Mouse (Mus musculus): Measurements from ENCODE around the gene Erbb4. TPM values are rescaled to one million over a fixed set of nuclear protein-coding genes. Genes with fewer than 3 reads are reported as not detected.
"Not testable (repeated sequence)": the region's sequence is repeated elsewhere in the genome, so short reads cannot be mapped to it uniquely, and the experiment has no call there.

Gene Erbb4
- total RNA-seq, 2 experiments from 2014 or later: 1.9 to 2.4 TPM

GRCm38 (mm10) chr1:68860341-68860740 is 247.5 kb downstream of the Erbb4 start:
- DNase-seq: no peak

GRCm38 (mm10) chr1:68859480-68859879 is 248.4 kb downstream of the Erbb4 start:
- DNase-seq: no peak

DNA sequence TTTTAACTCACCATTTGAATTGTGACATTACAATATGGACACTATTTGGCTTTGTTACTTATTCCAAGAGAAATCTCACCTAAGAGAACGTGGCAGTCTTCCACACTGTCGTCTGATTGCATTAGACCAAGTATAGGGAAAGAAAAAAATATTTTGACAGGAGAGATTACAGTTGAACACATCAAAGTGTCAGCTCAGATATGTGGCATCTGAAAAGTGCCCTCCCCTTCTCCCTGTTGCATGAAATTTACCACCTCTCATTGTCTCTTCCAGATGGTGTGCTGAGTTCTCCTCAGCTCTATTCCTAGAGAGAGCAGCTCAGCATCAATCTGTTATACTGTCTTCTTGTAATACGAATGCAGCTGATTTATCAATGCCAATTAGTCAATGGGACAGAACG is 268.5 kb downstream of the Erbb4 start:
- DNase-seq: no peak

- no peak for DNase-seq
Measured at GRCm38 (mm10) chr1:68834686-68835085, 273.2 kb downstream of the Erbb4 start.

DNA sequence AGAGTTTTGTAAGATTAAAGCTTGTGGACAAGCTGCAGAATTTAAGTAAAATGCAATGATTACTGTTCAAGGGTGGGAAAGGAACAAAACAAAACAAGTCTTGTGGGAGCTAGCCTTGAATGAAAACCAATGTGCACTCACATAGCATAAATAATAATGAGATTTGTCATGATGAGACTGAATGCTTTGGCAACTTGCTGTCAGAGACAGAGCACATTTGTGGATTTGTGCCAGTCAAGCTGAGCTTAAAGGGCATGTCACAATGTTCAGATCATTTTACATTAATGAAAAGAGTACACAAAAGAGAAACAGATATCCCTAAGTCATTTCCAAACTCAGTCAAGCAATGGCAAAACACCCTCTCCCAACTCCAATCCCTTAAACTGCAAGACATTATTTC is 275.8 kb downstream of the Erbb4 start:
- no peak for DNase-seq

- no peak for DNase-seq
Measured at GRCm38 (mm10) chr1:68831575-68831974, 276.3 kb downstream of the Erbb4 start.

GRCm38 (mm10) chr1:68830501-68831239 is 277.2 kb downstream of the Erbb4 start:
- no peak for DNase-seq

DNA sequence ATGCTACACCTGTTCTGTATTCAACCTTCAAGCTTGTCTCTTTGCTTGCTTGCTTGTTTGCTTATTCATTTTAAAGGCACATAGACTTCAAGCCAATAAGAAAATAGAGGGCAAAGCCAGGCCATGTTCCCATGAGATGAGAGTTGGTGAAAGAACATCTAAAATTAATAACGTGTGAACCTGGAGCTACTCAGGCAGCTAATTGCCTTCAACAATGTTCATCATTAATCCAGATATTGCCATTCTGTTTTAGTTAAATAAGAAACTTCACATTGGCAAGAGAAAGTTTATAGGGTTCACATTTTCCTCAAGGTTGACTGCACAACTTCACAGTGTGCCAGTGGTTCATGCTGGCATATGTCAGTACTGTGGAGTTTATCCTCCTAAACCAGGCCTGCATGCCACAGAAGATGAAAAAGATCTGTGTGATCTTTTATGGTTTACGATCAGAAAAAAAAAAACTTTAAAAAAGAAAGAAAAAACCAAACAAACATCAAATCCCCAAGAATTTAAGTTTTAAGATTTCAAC is 284.7 kb downstream of the Erbb4 start:
- DNase-seq: no peak

- no peak for DNase-seq
Measured at GRCm38 (mm10) chr1:68806711-68807110, 301.1 kb downstream of the Erbb4 start.

- DNase-seq: no peak
Measured at GRCm38 (mm10) chr1:68787409-68788015, 320.3 kb downstream of the Erbb4 start.

GRCm38 (mm10) chr1:68780653-68781052 is 327.2 kb downstream of the Erbb4 start:
- no peak for DNase-seq

- no peak for DNase-seq
Measured at GRCm38 (mm10) chr1:68780032-68780431, 327.8 kb downstream of the Erbb4 start.

- not testable (repeated sequence) for DNase-seq
Measured at GRCm38 (mm10) chr1:68766095-68766494, 341.8 kb downstream of the Erbb4 start.

- DNase-seq: no peak
Measured at GRCm38 (mm10) chr1:68762456-68762855, 345.4 kb downstream of the Erbb4 start.

- no peak for DNase-seq
Measured at GRCm38 (mm10) chr1:68748976-68749375, 358.9 kb downstream of the Erbb4 start.

GRCm38 (mm10) chr1:68681478-68681877 is 426.4 kb downstream of the Erbb4 start:
- no peak for DNase-seq

DNA sequence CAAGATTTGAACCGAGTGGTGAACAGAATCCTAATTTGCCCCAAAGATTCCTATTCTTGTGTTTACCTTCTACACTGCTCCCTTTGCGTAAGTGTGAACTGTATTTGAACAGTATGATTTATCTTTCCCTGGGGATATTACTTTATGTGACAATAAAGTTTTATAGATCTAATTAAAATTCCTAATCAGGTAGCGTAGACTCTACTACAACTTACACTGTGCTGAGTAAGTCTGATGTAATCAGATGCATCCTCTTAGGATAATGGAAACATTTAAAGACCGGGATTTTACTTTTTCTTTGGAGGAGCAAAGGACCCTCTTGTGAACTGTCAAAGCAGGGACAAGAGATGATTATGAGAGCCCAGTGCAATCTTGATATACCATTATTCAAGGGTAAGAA is 433.2 kb downstream of the Erbb4 start:
- DNase-seq: no peak

DNA sequence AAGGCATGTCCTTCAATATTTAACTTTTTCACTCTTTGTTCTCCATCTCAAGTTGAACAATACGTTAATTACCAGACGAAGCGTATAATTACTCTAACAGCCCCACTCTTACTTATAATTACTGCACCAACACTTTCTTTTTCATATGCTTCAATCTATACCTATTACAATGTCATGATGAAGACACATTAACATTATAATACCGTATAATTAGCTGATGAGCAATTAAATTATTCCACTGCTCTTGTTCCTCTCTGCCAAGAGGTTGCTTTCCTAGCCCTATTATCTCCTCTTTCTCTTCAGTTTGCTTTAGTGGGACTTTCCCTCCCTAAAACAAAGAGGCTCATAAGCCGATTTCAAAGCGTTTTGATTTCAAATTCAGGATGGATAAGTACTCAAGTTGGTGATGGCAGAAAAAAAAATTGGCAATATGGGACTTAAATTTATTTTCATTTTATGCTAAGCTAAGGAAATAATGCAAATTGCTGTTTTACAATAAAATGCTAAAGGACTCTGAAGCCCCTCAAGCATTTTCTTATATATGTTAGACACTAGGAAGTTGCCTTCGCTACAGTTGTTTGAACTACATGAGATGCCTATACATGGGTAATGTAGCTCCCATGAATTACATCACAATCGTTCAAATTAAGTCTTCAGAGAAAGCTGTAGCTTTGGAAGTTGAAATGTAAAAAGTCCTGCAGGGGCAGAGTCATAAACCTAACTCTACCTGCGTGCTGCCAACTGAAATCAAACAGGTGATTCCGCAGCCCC is 440.8 kb downstream of the Erbb4 start:
- no peak for DNase-seq

GRCm38 (mm10) chr1:68590475-68590874 is 517.4 kb downstream of the Erbb4 start:
- no peak for DNase-seq

DNA sequence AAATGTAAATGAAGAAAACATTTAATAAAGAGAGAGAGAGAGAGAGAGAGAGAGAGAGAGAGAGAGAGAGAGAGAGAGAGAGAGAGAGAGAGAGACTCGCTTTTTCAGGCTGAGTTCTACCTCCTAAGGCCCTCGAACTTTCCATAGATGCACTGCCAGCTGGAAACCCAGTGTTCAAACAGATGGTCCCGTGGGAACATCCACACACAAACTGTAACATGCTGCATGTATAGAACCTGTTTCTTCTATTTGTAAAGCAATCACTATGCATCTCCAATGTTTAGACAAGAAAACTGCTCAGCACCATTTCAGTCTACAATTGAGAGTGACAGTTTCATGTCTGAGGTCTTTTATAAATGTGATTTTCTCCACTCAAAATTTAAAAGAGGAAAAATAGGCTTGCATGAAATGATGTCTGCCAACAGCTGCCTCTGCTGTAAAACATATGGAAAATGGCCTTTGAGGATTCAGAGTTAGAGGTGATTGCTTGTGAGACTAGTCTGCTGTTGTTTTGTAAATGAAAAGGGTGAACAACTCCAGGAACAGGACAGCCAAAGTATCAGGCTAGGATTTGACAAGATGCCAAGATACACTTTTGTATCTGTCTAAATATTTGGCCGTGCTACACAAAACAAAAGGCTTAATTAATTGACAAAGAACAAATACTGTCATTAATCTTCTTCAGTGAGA is 533.9 kb downstream of the Erbb4 start:
- DNase-seq: no peak

- DNase-seq: no peak
Measured at GRCm38 (mm10) chr1:68570924-68571323, 536.9 kb downstream of the Erbb4 start.

DNA sequence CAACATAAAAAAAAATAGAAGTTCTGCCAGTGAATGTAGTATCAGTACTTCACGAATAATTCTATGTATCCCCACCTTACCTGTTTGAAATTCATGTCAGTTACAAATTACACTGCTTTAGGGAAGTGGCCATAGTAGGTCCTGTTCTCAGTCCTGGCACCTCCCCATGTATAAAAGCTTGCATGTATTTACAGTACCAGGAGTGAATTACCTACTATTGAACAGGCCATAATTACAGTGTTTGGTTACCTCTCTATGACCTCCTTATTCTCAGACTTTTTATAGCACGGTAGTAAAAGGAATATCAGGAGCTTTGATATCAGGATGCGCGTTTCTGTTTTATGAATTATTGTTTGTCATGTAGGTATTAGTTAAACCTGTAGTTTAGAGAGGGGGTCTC is 564.9 kb downstream of the Erbb4 start:
- no peak for DNase-seq
